Mouse (Mus musculus) myocyte (in vitro differentiated cells): ENCODE measurements at regions not wholly inside any gene's neighbourhood (a gene's known extent, or its start where the extent isn't known, plus 50 kb on each side); places are given as distances from the start of the nearest gene placed in this dataset.

Experiments
- H3K27me3 ChIP-seq: one replicate; pipeline ENCODE4 v1.6.1; 2011; ENCODE audit not compliant: control insufficient read depth, insufficient read depth, insufficient read length
- H3K36me3 ChIP-seq: one replicate; pipeline ENCODE4 v1.6.1; 2011; ENCODE audit not compliant: control insufficient read depth, insufficient read depth
- H3K4me2 ChIP-seq: one replicate; pipeline ENCODE4 v1.6.1; 2011; ENCODE audit warnings: low read depth, control low read depth
- H3K4me3 ChIP-seq: one replicate; pipeline ENCODE4 v1.5.1; 2011; ENCODE audit warnings: mild to moderate bottlenecking, control low read depth, moderate library complexity
- H3K79me2 ChIP-seq: one replicate; pipeline ENCODE4 v1.6.1; 2011; ENCODE audit not compliant: control insufficient read depth, insufficient read depth
- H3ac ChIP-seq: one replicate; pipeline ENCODE4 v1.6.1; 2011; ENCODE audit not compliant: control insufficient read depth, insufficient read length
- CEBPB ChIP-seq: IDR thresholded peaks from 2 replicates; pipeline ENCODE4 v1.6.1; 2011; ENCODE audit warnings: mild to moderate bottlenecking, moderate library complexity; ENCODE audit not compliant: poor library complexity, insufficient read depth, severe bottlenecking
- E2F4 ChIP-seq: IDR thresholded peaks from one replicate; pipeline ENCODE4 v1.6.1; 2011; ENCODE audit warnings: mild to moderate bottlenecking, control low read depth, moderate library complexity; ENCODE audit not compliant: insufficient read depth
- MAX ChIP-seq: IDR thresholded peaks from one replicate; pipeline ENCODE4 v1.6.1; 2011; ENCODE audit warnings: low read depth, mild to moderate bottlenecking, control low read depth
- MYOD1 ChIP-seq, 3 experiments: IDR thresholded peaks; one replicate each; pipeline ENCODE4 v1.6.1; 2011; ENCODE audit warnings: control low read depth in 2 of 3, low read depth in 2 of 3, mild to moderate bottlenecking in 2 of 3, moderate library complexity in 1 of 3; ENCODE audit not compliant: insufficient read length in 2 of 3, control insufficient read depth in 1 of 3
- MYOG ChIP-seq, 3 experiments: IDR thresholded peaks; one replicate each; pipeline ENCODE4 v1.6.1; 2011; ENCODE audit warnings: control low read depth in 2 of 3, low read depth in 2 of 3, mild to moderate bottlenecking in 2 of 3; ENCODE audit not compliant: insufficient read length in 2 of 3, control insufficient read depth in 1 of 3, insufficient read depth in 1 of 3
- POLR2A ChIP-seq: IDR thresholded peaks from one replicate; pipeline ENCODE4 v1.6.1; 2011; ENCODE audit warnings: low read depth, mild to moderate bottlenecking, control low read depth, moderate library complexity; ENCODE audit not compliant: insufficient read length
- POLR2AphosphoS2 ChIP-seq: IDR thresholded peaks from one replicate; pipeline ENCODE4 v1.6.1; 2011; ENCODE audit warnings: low read depth, control low read depth; ENCODE audit not compliant: insufficient read length
- REST ChIP-seq: IDR thresholded peaks from one replicate; pipeline ENCODE4 v1.6.1; 2011; ENCODE audit warnings: mild to moderate bottlenecking, control low read depth, moderate library complexity; ENCODE audit not compliant: insufficient read depth, insufficient read length
- SRF ChIP-seq: IDR thresholded peaks from one replicate; pipeline ENCODE4 v1.6.1; 2011; ENCODE audit warnings: low read depth; ENCODE audit not compliant: control insufficient read depth, insufficient read length
- TCF12 ChIP-seq: IDR thresholded peaks from one replicate; pipeline ENCODE4 v1.6.1; 2011; ENCODE audit warnings: mild to moderate bottlenecking, control low read depth; ENCODE audit not compliant: poor library complexity, insufficient read depth, severe bottlenecking
- TCF3 ChIP-seq: IDR thresholded peaks from one replicate; pipeline ENCODE4 v1.6.1; 2011; ENCODE audit warnings: low read depth, control low read depth; ENCODE audit not compliant: insufficient read length
- USF1 ChIP-seq: IDR thresholded peaks from one replicate; pipeline ENCODE4 v1.6.1; 2011; ENCODE audit warnings: low read depth, mild to moderate bottlenecking, control low read depth, moderate library complexity

DNA sequence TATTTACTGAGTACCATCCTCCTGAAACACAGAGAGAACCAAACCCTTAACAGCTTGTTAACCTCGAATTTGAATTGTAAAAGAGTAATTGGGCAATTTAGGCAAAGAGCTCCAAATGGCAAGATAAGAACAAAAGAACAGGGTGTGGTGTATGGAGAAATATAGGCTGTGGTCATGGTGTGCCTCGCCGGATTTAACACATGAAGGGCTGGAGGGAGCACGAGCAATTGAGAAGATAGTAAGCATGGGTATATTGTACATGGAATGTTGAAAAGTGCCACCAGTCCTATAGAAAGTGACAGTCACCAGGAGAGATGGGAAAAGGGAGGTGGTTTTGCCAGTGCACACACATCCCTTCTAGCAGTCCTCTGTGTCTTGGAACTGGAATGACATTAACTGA, 164.5 kb upstream of the Lrig3 start:
- TF ChIP-seq CEBPB (no peak), MYOG (IDR thresholded peaks at IDR 0.05; ENCODE audit: control insufficient read depth in 1 of 3, insufficient read depth in 1 of 3, insufficient read length in 2 of 3, low read depth in 2 of 3) (no peak), POLR2A (no peak), USF1 (no peak), E2F4 (no peak), TCF3 (no peak), REST (no peak), MYOD1 (IDR thresholded peaks at IDR 0.05; ENCODE audit: control insufficient read depth in 1 of 3, insufficient read length in 2 of 3, low read depth in 2 of 3) (no peak), TCF12 (no peak), MAX (no peak), POLR2AphosphoS2 (no peak), SRF (no peak)
- Histone ChIP-seq H3K79me2 (no peaks in the 10 kb centered on the region), H3K4me3 (no peak overlapping the region), H3K4me2 (no peak overlapping the region), H3K36me3 (no peaks in the 10 kb centered on the region), H3ac (no peak overlapping the region), H3K27me3 (no peaks in the 10 kb centered on the region)

DNA sequence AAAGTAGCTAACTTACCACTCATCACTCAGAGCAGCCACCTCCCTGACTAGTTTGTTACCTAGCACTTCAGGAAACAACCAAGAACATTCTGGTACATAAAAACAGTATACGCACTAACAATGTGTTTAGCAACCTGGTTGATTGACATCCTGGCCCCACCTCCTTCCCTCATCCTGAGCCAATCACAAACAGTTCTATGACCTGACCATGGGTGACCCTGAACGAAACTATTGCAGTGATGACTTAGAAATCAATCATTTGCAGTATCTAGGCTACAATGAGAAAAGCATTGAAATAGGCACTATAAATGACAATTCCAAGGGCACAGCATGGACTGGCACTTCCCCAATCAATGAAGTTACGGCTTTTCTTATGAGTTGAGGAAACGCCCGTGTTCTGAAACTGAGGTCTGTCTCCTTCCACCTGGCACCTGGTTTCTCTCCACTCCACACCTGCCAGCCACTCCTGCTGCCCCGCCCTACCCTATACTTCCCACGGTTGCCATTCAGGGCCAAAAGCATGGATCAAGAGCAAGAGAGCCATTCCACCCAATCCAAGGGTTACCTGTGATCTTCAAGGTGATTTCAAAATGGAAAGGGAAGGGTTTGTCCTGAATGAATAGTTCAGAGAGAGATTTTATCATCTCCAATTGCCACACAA, 162.9 kb upstream of the Lrig3 start:
- no peak for TF ChIP-seq SRF
- TF ChIP-seq TCF3: no peak
- TF ChIP-seq TCF12: no peak
- TF ChIP-seq MAX: no peak
- TF ChIP-seq CEBPB: no peak
- no peak for TF ChIP-seq USF1
- no peak for TF ChIP-seq E2F4
- H3K4me3 ChIP-seq: no peak overlapping the region
- H3K4me2 ChIP-seq: no peak overlapping the region
- no peaks in the 10 kb centered on the region for H3K36me3 ChIP-seq
- no peak overlapping the region for H3ac ChIP-seq
- no peaks in the 10 kb centered on the region for H3K79me2 ChIP-seq
- no peaks in the 10 kb centered on the region for H3K27me3 ChIP-seq

DNA sequence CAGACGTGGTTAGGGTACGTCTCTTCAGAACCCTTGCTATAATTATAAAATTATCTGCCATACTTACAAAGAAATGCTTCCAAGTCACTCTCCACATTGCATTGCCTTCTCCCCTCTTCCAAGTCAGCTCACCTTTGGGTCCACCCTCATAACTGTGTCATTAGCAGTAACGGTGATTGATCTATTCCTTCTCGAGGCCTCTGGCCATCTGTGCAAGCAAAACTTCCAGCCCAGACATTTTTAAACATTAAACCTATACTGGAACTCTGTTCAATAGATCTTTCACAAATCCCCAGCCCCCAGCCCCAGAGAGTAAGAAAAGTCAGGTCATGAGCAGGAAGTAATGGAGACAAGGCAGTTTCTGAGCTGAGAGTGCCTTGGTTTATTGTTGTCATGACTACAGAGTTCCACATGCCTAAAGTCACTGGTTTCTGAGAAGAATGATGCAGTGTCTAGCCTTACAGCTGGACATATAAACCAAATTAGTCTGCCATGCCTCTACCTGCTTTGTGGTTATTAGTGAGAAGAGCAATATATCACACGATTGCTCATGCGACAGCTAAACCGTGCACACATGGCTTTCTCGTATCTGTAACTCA, 156.1 kb upstream of the Lrig3 start:
- H3K79me2 ChIP-seq: no peaks in the 10 kb centered on the region
- TF ChIP-seq E2F4 (no peak), MYOG (IDR thresholded peaks at IDR 0.05; ENCODE audit: control insufficient read depth in 1 of 3, insufficient read depth in 1 of 3, insufficient read length in 2 of 3, low read depth in 2 of 3) (no peak), TCF3 (no peak), REST (no peak), MYOD1 (IDR thresholded peaks at IDR 0.05; ENCODE audit: control insufficient read depth in 1 of 3, insufficient read length in 2 of 3, low read depth in 2 of 3) (no peak), USF1 (no peak), SRF (no peak), POLR2A (no peak), MAX (no peak), POLR2AphosphoS2 (no peak), TCF12 (no peak)
- H3K4me2 ChIP-seq: no peak overlapping the region
- no peaks in the 10 kb centered on the region for H3K36me3 ChIP-seq
- no peak overlapping the region for H3K4me3 ChIP-seq
- H3K27me3 ChIP-seq: no peaks in the 10 kb centered on the region
- no peak overlapping the region for H3ac ChIP-seq

DNA sequence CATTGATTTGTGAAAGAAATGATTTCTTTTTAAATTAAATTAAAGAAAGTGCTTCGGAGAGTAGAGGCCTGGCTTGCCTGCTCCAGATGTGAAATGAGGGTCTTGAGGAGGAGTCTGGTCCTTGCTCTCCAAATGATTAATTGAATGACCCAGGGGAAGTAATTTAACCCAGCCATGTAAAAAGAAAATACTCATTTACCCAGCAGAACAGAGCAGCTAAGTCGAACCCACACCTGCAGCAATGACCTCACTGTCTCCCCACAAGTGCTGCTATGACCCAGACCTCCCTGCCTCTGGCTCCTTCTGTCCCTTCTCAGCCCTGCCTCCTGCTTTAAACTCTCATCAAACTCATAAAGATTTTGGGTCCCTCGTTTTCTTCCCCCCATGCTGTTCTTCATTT, 155.4 kb upstream of the Lrig3 start:
- Histone ChIP-seq H3K4me2 (no peak overlapping the region), H3K36me3 (no peaks in the 10 kb centered on the region), H3K79me2 (no peaks in the 10 kb centered on the region), H3K27me3 (no peaks in the 10 kb centered on the region), H3K4me3 (no peak overlapping the region), H3ac (no peak overlapping the region)
- no peak for TF ChIP-seq MYOD1 (IDR thresholded peaks at IDR 0.05; ENCODE audit: control insufficient read depth in 1 of 3, insufficient read length in 2 of 3, low read depth in 2 of 3)
- no peak for TF ChIP-seq MAX
- no peak for TF ChIP-seq CEBPB
- TF ChIP-seq SRF: no peak
- TF ChIP-seq POLR2A: no peak
- no peak for TF ChIP-seq USF1
- TF ChIP-seq TCF12: no peak
- no peak for TF ChIP-seq TCF3
- no peak for TF ChIP-seq REST
- no peak for TF ChIP-seq E2F4
- no peak for TF ChIP-seq MYOG (IDR thresholded peaks at IDR 0.05; ENCODE audit: control insufficient read depth in 1 of 3, insufficient read depth in 1 of 3, insufficient read length in 2 of 3, low read depth in 2 of 3)
- no peak for TF ChIP-seq POLR2AphosphoS2
